Comparison of ENCODE assay signal across 8 mouse cellular contexts in the genomic region with DNA sequence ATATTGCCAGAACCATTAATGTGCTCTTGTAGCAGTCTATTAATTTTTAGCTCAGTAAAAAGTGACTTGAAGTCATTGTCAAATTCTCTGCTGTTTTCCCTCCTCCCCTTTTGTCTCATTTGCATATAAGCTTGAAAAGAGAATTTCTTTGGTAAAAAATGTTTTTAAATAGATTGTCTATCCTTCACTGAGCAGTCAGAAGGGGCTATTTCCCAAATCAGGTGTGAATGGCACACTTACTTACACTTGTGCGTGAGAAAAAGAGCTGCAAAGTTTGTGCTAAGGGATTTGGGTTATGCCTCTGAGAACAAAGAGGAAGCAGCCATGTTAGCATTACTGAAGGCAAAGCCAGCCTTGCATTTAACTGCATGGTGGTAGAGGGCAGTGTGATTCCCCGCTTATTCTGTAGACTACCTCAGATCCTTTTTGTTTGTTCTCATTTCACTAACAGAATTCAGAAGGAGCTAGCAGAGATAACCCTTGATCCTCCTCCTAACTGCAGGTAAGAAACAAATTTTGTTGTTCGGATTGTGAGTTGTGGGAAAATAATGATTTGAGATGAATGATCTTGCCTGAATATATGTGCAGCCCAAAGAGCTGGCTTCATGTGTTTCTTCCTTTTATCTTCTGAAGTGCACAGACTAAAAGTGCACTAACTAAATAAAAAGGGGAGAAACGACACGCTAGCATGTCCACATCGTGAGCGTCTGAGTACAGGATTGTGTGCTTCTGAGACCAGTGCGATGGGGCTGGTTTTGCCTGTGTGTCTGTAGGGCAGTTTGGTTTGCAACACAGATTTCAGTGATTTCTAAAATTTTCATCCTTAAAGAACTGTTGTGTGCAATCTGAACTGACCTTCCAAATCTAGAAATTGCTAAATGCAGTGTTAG. TPM values are rescaled to one million over a fixed set of nuclear protein-coding genes. Genes with fewer than 3 reads are reported as not detected.
A peak's percentile ranks its signal among the peaks of the same experiment; 100 is the strongest.
DNase-seq lines count a peak whose midpoint lies in the region; ATAC-seq and TF ChIP-seq lines count a peak whose summit lies in the region.

No protein-coding gene starts in this region.

- H3K4me3 ChIP-seq in heart, embryonic 11.5 days (ENCODE audit: low read depth, low read length) = peak overlapping the region; percentile 37
- H3K4me3 ChIP-seq in midbrain, embryonic 11.5 days (ENCODE audit: low read depth, low read length) = peak overlapping the region; percentile 69
- no peak overlapping the region for H3K4me3 ChIP-seq in thymus, adult 2 months (ENCODE audit: control insufficient read depth, insufficient read depth, low read length)

- H3K9me3 ChIP-seq in heart, embryonic 11.5 days (replicated peaks; ENCODE audit: control insufficient read depth, low read length) = no peaks in the 10 kb centered on the region
- H3K9me3 ChIP-seq in midbrain, embryonic 11.5 days (ENCODE audit: control insufficient read depth, low read length) = no peaks in the 10 kb centered on the region

- peak overlapping the region; percentile 64 for H3K27ac ChIP-seq in heart, embryonic 11.5 days (ENCODE audit: low read depth, low read length)
- H3K27ac ChIP-seq in midbrain, embryonic 11.5 days (ENCODE audit: low read depth, low read length) = peak overlapping the region; percentile 75
- 0 out of 2 replicates have a peak overlapping the region, but pooled peaks have one; percentile 12 for H3K27ac ChIP-seq in thymus, adult 2 months (ENCODE audit: control insufficient read depth, insufficient read depth, low read length)

- DNase-seq in left cerebral cortex, postnatal 25 days (ENCODE audit: low spot score in 2 of 2) = peak; percentile 42 to 54
- DNase-seq in left cerebral cortex, postnatal 36 days (ENCODE audit: low spot score in 2 of 2) = no peak
- peak; percentile 33 to 53 for DNase-seq in cerebellum, postnatal 25 days
- peak; percentile 17 for DNase-seq in layer of hippocampus, adult 9-11 months
- DNase-seq in midbrain, embryonic 11.5 days (ENCODE audit: low spot score, missing footprints) = peak; percentile 94
- DNase-seq in thymus, adult 2 months = peak; percentile 57
- DNase-seq in MN1 (ENCODE audit: low spot score) = no peak

- H3K4me2 ChIP-seq in heart, embryonic 11.5 days = peak overlapping the region; percentile 82
- peak overlapping the region; percentile 63 for H3K4me2 ChIP-seq in midbrain, embryonic 11.5 days

- H3K27me3 ChIP-seq in heart, embryonic 11.5 days (ENCODE audit: control insufficient read depth, insufficient read depth, low read length) = no peaks in the 10 kb centered on the region
- no peaks in the 10 kb centered on the region for H3K27me3 ChIP-seq in midbrain, embryonic 11.5 days (ENCODE audit: control insufficient read depth, insufficient read depth, low read length)
- no peaks in the 10 kb centered on the region for H3K27me3 ChIP-seq in thymus, adult 2 months (ENCODE audit: control insufficient read depth, insufficient read depth, low read length)

- peaks cover 27% of the 10 kb centered on the region for H3K4me1 ChIP-seq in heart, embryonic 11.5 days (ENCODE audit: control insufficient read depth, insufficient read depth, low read length)
- H3K4me1 ChIP-seq in midbrain, embryonic 11.5 days (ENCODE audit: control insufficient read depth, insufficient read depth, low read length) = peaks cover 23% of the 10 kb centered on the region
- peaks cover 10% of the 10 kb centered on the region for H3K4me1 ChIP-seq in thymus, adult 2 months (replicated peaks; ENCODE audit: control insufficient read depth, insufficient read depth, low read length)

- H3K9ac ChIP-seq in heart, embryonic 11.5 days (ENCODE audit: low read depth, low read length) = peak overlapping the region; percentile 68
- peak overlapping the region; percentile 77 for H3K9ac ChIP-seq in midbrain, embryonic 11.5 days (ENCODE audit: low read length)

- intact Hi-C loops in left cerebral cortex, postnatal 25 days (cut with DNase I) = loop anchor here (2.0 to 10.0 kb wide), 2 partner anchors 55 to 763 kb away; a partner anchor contains a TSS
- intact Hi-C loops in left cerebral cortex, postnatal 36 days (cut with DNase I) = loop anchor here (5.0 kb wide), 1 partner anchor 580 kb away; no protein-coding TSS in a partner anchor

- TF ChIP-seq POLR2A in thymus, adult 2 months (IDR thresholded peaks at IDR 0.05; ENCODE audit: control insufficient read depth, extremely low read depth, insufficient read depth, low read length, poor library complexity) = no peak

- no peak for TF ChIP-seq CTCF in thymus, adult 2 months (IDR thresholded peaks at IDR 0.05; ENCODE audit: borderline replicate concordance, control insufficient read depth, extremely low read depth, insufficient read depth, low read length, poor library complexity)

- WGBS in heart, embryonic 11.5 days (ENCODE audit: insufficient replicate concordance) = 45% methylated on average over 8 of the region's 8 CpGs
- WGBS in midbrain, embryonic 11.5 days = 25% methylated on average over 8 of the region's 8 CpGs
- 48% methylated on average over 8 of the region's 8 CpGs for WGBS in thymus, adult 2 months

- ATAC-seq in heart, embryonic 11.5 days (replicated peaks; ENCODE audit: insufficient number of reproducible peaks, low FRiP score, low TSS enrichment) = no peak
- no peak for ATAC-seq in midbrain, embryonic 11.5 days (ENCODE audit: low FRiP score)

- H3K36me3 ChIP-seq in heart, embryonic 11.5 days (ENCODE audit: control insufficient read depth, insufficient read depth, low read length) = no peaks in the 10 kb centered on the region
- no peaks in the 10 kb centered on the region for H3K36me3 ChIP-seq in midbrain, embryonic 11.5 days (ENCODE audit: control insufficient read depth, insufficient read depth, low read length)
- no peaks in the 10 kb centered on the region for H3K36me3 ChIP-seq in thymus, adult 2 months (ENCODE audit: control insufficient read depth, insufficient read depth, low read length)

RNA-seq across cellular contexts. Expression of a gene that starts 4.3 kb away (rescaled TPM):
- 100 to 1,000 TPM; 106 to 121 TPM for total RNA-seq in left cerebral cortex, postnatal 25 days (2021)
- total RNA-seq in left cerebral cortex, postnatal 36 days (2021) = 100 to 1,000 TPM; 102 to 110 TPM
- 125 and 131 TPM in 2 replicates for polyA plus RNA-seq in heart, embryonic 11.5 days (2014; fragmentation: Nextera tagmentation; extraction: Ambion mirVana)
- polyA plus RNA-seq in midbrain, embryonic 11.5 days (2014; fragmentation: Nextera tagmentation; extraction: Ambion mirVana) = 287 and 293 TPM in 2 replicates
- polyA plus RNA-seq in thymus, adult 2 months (2012; rRNA removed) = 37.3 and 61.8 TPM in 2 replicates

Comparison
In these comparisons a context has a peak if more than half of its experiments do, and no peak if none do; other contexts are left out.
1. DNase-seq: peak in left cerebral cortex, postnatal 25 days (2 of 2), cerebellum, postnatal 25 days (2 of 2), layer of hippocampus, adult 9-11 months (single experiment), midbrain, embryonic 11.5 days (single experiment) and thymus, adult 2 months (single experiment); none in left cerebral cortex, postnatal 36 days (0 of 2) and MN1 (single experiment).
2. H3K27ac ChIP-seq: peak in every context shown above with its lines; median percentile 75 in midbrain, embryonic 11.5 days; 64 in heart, embryonic 11.5 days; 12 in thymus, adult 2 months.